Mouse (Mus musculus): ENCODE measurements around the gene Tpsab1. TPM values are rescaled to one million over a fixed set of nuclear protein-coding genes. Genes with fewer than 3 reads are reported as not detected.
A peak's percentile ranks its signal among the peaks of the same experiment; 100 is the strongest.

The Tpsab1 gene
- total RNA-seq (2014; rRNA removed) (not detected in 2 replicates), polyA plus RNA-seq (2015; fragmentation: Nextera tagmentation; extraction: Ambion mirVana) (not detected in 2 replicates)

GRCm38 (mm10) chr17:25345462-25345861, at the start of gene Tpsab1:
Gene Tpsab1, minus strand, starts transcription at chr17:25345562.
- DNase-seq (ENCODE audit: low spot score): no peak
- WGBS: 95% methylated on average over 4 of the region's 4 CpGs
- H3K4me3 ChIP-seq (ENCODE audit: low read length): no peak within 1 kb of the TSS
- H3K4me1 ChIP-seq (ENCODE audit: insufficient read depth, low read length): no peaks in the 10 kb centered on the region
- no peak within 1 kb of the TSS for H3K9ac ChIP-seq (replicated peaks; ENCODE audit: low read length)
- H3K27ac ChIP-seq: no peak within 1 kb of the TSS
- no peak within 1 kb of the TSS for H3K4me2 ChIP-seq (ENCODE audit: low read depth, low read length)
- no peaks in the 10 kb centered on the region for H3K27me3 ChIP-seq (ENCODE audit: insufficient read depth, low read length)
- no peaks in the 10 kb centered on the region for H3K9me3 ChIP-seq (ENCODE audit: low read length)
- no peaks in the 10 kb centered on the region for H3K36me3 ChIP-seq (ENCODE audit: insufficient read depth, low read length)
- ATAC-seq: no peak
- TF ChIP-seq CTCF (IDR thresholded peaks at IDR 0.05; ENCODE audit: low read depth): no peak

- no peak for TF ChIP-seq CTCF (IDR thresholded peaks at IDR 0.05; ENCODE audit: low read depth)
- Histone ChIP-seq H3K36me3 (ENCODE audit: insufficient read depth, low read length) (no peaks in the 10 kb centered on the region; the same call in 1 of the 2 replicates), H3K4me1 (ENCODE audit: insufficient read depth, low read length) (no peaks in the 10 kb centered on the region), H3K9ac (replicated peaks; ENCODE audit: low read length) (no peak overlapping the region), H3K27me3 (ENCODE audit: insufficient read depth, low read length) (no peaks in the 10 kb centered on the region), H3K27ac (no peak overlapping the region), H3K9me3 (ENCODE audit: low read length) (no peaks in the 10 kb centered on the region), H3K4me2 (ENCODE audit: low read depth, low read length) (no peak overlapping the region), H3K4me3 (ENCODE audit: low read length) (no peak overlapping the region)
- DNase-seq (ENCODE audit: low spot score): no peak
- 80% methylated on average over 4 of the region's 4 CpGs for WGBS
- no peak for ATAC-seq
Observed at GRCm38 (mm10) chr17:25394526-25394925, 49.2 kb upstream of the Tpsab1 start.

GRCm38 (mm10) chr17:25374011-25374410, 28.6 kb upstream of the Tpsab1 start:
- Histone ChIP-seq H3K36me3 (ENCODE audit: insufficient read depth, low read length) (0 out of 2 replicates have a peak, but pooled peaks cover 3% of the 10 kb centered on the region), H3K27ac (no peak overlapping the region), H3K27me3 (ENCODE audit: insufficient read depth, low read length) (no peaks in the 10 kb centered on the region), H3K4me3 (ENCODE audit: low read length) (no peak overlapping the region), H3K4me1 (ENCODE audit: insufficient read depth, low read length) (no peaks in the 10 kb centered on the region), H3K9ac (replicated peaks; ENCODE audit: low read length) (no peak overlapping the region), H3K9me3 (ENCODE audit: low read length) (no peaks in the 10 kb centered on the region), H3K4me2 (ENCODE audit: low read depth, low read length) (no peak overlapping the region)
- ATAC-seq: peak; percentile 48
- peak; percentile 64 for TF ChIP-seq CTCF (IDR thresholded peaks at IDR 0.05; ENCODE audit: low read depth)
- peak; percentile 58 for DNase-seq (ENCODE audit: low spot score)
- WGBS: 44% methylated on average over 9 of the region's 9 CpGs

- Histone ChIP-seq H3K9me3 (ENCODE audit: low read length) (no peaks in the 10 kb centered on the region), H3K4me3 (ENCODE audit: low read length) (no peak overlapping the region), H3K9ac (replicated peaks; ENCODE audit: low read length) (no peak overlapping the region), H3K4me2 (ENCODE audit: low read depth, low read length) (no peak overlapping the region), H3K36me3 (ENCODE audit: insufficient read depth, low read length) (no peaks in the 10 kb centered on the region), H3K4me1 (ENCODE audit: insufficient read depth, low read length) (no peaks in the 10 kb centered on the region), H3K27ac (no peak overlapping the region), H3K27me3 (ENCODE audit: insufficient read depth, low read length) (no peaks in the 10 kb centered on the region)
- TF ChIP-seq CTCF (IDR thresholded peaks at IDR 0.05; ENCODE audit: low read depth): no peak
- ATAC-seq: no peak
- no peak for DNase-seq (ENCODE audit: low spot score)
- 82% methylated on average over 8 of the region's 8 CpGs for WGBS
Observed at GRCm38 (mm10) chr17:25372491-25372890, 27.1 kb upstream of the Tpsab1 start.

- Histone ChIP-seq H3K36me3 (ENCODE audit: insufficient read depth, low read length) (no peaks in the 10 kb centered on the region), H3K9me3 (ENCODE audit: low read length) (no peaks in the 10 kb centered on the region), H3K4me1 (ENCODE audit: insufficient read depth, low read length) (no peaks in the 10 kb centered on the region), H3K27me3 (ENCODE audit: insufficient read depth, low read length) (no peaks in the 10 kb centered on the region), H3K4me2 (ENCODE audit: low read depth, low read length) (no peak within 1 kb of the TSS), H3K9ac (replicated peaks; ENCODE audit: low read length) (no peak within 1 kb of the TSS), H3K4me3 (ENCODE audit: low read length) (no peak within 1 kb of the TSS), H3K27ac (no peak within 1 kb of the TSS)
- DNase-seq (ENCODE audit: low spot score): no peak
- WGBS: 81% methylated on average over 3 of the region's 3 CpGs
- TF ChIP-seq CTCF (IDR thresholded peaks at IDR 0.05; ENCODE audit: low read depth): no peak
- no peak for ATAC-seq
Observed at GRCm38 (mm10) chr17:25368973-25369372, 23.6 kb upstream of the Tpsab1 start, which contains the start of gene Tpsg1. Gene Tpsg1, plus strand, starts transcription at chr17:25369273.

- no peak for TF ChIP-seq CTCF (IDR thresholded peaks at IDR 0.05; ENCODE audit: low read depth)
- no peaks in the 10 kb centered on the region for H3K36me3 ChIP-seq (ENCODE audit: insufficient read depth, low read length)
- H3K27ac ChIP-seq: no peak within 1 kb of the TSS
- ATAC-seq (no peak), DNase-seq (ENCODE audit: low spot score) (no peak)
- H3K4me3 ChIP-seq (ENCODE audit: low read length): no peak within 1 kb of the TSS
- no peaks in the 10 kb centered on the region for H3K27me3 ChIP-seq (ENCODE audit: insufficient read depth, low read length)
- 73% methylated on average over 2 of the region's 2 CpGs for WGBS
- H3K4me2 ChIP-seq (ENCODE audit: low read depth, low read length): no peak within 1 kb of the TSS
- H3K9me3 ChIP-seq (ENCODE audit: low read length): no peaks in the 10 kb centered on the region
- no peaks in the 10 kb centered on the region for H3K4me1 ChIP-seq (ENCODE audit: insufficient read depth, low read length)
- no peak within 1 kb of the TSS for H3K9ac ChIP-seq (replicated peaks; ENCODE audit: low read length)
Observed at GRCm38 (mm10) chr17:25366005-25366404, 20.6 kb upstream of the Tpsab1 start, which contains the start of gene Tpsb2. Gene Tpsb2, plus strand, starts transcription at chr17:25366305.

GRCm38 (mm10) chr17:25363726-25364125, 18.4 kb upstream of the Tpsab1 start:
- WGBS: 15% methylated on average over 1 of the region's 1 CpGs
- H3K27me3 ChIP-seq (ENCODE audit: insufficient read depth, low read length): no peaks in the 10 kb centered on the region
- no peaks in the 10 kb centered on the region for H3K36me3 ChIP-seq (ENCODE audit: insufficient read depth, low read length)
- no peak overlapping the region for H3K4me3 ChIP-seq (ENCODE audit: low read length)
- peak; percentile 72 for TF ChIP-seq CTCF (IDR thresholded peaks at IDR 0.05; ENCODE audit: low read depth)
- ATAC-seq (no peak), DNase-seq (ENCODE audit: low spot score) (peak; percentile 20)
- no peak overlapping the region for H3K27ac ChIP-seq
- no peaks in the 10 kb centered on the region for H3K4me1 ChIP-seq (ENCODE audit: insufficient read depth, low read length)
- no peaks in the 10 kb centered on the region for H3K9me3 ChIP-seq (ENCODE audit: low read length)
- no peak overlapping the region for H3K4me2 ChIP-seq (ENCODE audit: low read depth, low read length)
- no peak overlapping the region for H3K9ac ChIP-seq (replicated peaks; ENCODE audit: low read length)

Measured in hindbrain, postnatal 0 days (tissue).